Mouse (Mus musculus): Measurements from ENCODE around the gene Tmem144. TPM values are rescaled to one million over a fixed set of nuclear protein-coding genes. Genes with fewer than 3 reads are reported as not detected.
A peak's percentile ranks its signal among the peaks of the same experiment; 100 is the strongest.
"Not testable (repeated sequence)": the region's sequence is repeated elsewhere in the genome, so short reads cannot be mapped to it uniquely, and the experiment has no call there.

Tmem144 gene
- total RNA-seq, 4 experiments from 2014 or later, result 6.4 to 11.6 (median 10.2) TPM

GRCm38 (mm10) chr3:79808530-79809179 is 43.9 kb downstream of the Tmem144 start:
- DNase-seq, result peak; percentile 45

DNA sequence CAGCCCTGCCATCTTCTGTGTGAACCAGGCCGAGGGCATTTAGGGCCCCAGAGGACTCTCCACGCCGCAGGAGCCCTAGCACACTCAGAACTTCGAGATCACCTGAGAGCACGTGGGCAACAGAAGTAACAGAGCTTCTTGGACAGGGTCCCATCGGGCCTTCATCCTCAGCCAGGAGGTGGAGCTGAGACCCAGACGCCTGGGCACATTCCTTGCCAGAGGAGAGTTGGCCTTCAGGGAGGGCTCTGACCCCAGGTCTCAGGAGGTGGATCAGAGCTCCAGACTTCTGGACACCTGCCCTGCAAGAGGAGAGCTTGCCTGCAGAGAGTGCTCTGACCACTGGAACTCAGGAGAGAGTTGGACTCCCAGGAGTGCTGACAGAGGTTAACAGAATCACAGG is 51.8 kb downstream of the Tmem144 start:
- DNase-seq, result not testable (repeated sequence)

DNA sequence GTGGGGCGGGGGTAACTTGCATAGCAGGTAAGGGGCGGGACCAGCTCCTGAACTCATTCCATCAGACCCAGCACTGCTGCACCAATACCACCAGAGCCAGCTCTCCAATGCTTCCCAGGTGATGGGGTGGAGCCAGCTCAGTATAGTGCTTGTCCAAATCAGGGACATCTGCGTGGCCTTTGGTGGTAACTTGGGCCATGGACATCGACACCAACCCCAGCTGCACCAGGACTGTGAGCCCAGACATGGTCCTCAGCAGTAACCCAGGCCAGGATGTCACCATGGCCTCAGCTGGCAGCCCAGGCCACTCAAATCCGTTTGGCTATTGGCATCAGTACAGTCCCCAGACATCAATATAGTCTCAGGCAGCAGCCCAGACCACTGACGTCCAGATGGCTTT is 60.3 kb downstream of the Tmem144 start:
- DNase-seq, result no peak

GRCm38 (mm10) chr3:79790324-79790723 is 62.2 kb downstream of the Tmem144 start:
- no peak for DNase-seq

DNA sequence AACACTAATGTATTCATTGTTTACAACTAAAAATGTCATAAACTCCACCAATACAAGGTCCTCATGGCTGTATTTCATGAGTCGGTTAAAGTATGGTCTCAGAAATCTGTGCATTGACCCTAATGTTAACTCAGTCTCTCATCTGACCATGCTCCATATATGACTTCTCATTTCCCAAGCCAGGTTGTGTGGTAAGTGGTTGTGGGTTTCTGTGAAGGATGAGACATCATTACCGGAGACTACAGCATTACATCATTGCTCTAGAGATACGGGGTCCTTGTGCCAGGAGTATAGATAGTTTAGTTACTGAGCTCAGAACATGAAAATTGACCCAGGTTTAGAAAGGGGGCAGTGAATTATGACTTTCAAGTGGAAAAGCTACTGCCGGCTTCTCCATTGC is 63.0 kb downstream of the Tmem144 start:
- DNase-seq, result no peak

GRCm38 (mm10) chr3:79788959-79789358 is 63.6 kb downstream of the Tmem144 start:
- DNase-seq, result no peak

GRCm38 (mm10) chr3:79784362-79784736 is 68.2 kb downstream of the Tmem144 start:
- no peak for DNase-seq

GRCm38 (mm10) chr3:79783630-79784361 is 68.8 kb downstream of the Tmem144 start:
- DNase-seq, result no peak

- no peak for DNase-seq
Measured at GRCm38 (mm10) chr3:79772701-79773100, 79.9 kb downstream of the Tmem144 start.

Other genes starting within 250 kb of the Tmem144 start
- gene 4930579G24Rik, start 223.7 kb downstream of the Tmem144 start, total RNA-seq (2022), result 1 to 10 TPM; 2.1 to 2.6 (median 2.4) TPM
- 100 to 1,000 TPM; 103 to 174 (median 153) TPM for gene Etfdh, start 223.3 kb downstream of the Tmem144 start, total RNA-seq (2022)
- under 1 TPM in 1 of 4 experiments, not detected in 3; 0.07 TPM for gene Rxfp1, start 114.9 kb downstream of the Tmem144 start, total RNA-seq (2022)
- 10 to 100 TPM in 2 of 4 experiments, 1 to 10 TPM in 2; 2.9 to 39.5 (median 10.6) TPM for gene Fam198b, start 31.8 kb upstream of the Tmem144 start, total RNA-seq (2022)